Mouse (Mus musculus) forebrain, embryonic 16.5 days (tissue): ENCODE measurements around the gene Rad23b. TPM values are rescaled to one million over a fixed set of nuclear protein-coding genes. Genes with fewer than 3 reads are reported as not detected.

Experiments used
- ATAC-seq: fragments of 200-750 bp; cut with Nextera tagmentation; 2 replicates; pipeline ENCODE4 v1.8.0; 2017; ENCODE audit warnings: mild to moderate bottlenecking, moderate library complexity
- H3K27ac ChIP-seq: fragments of 300-500 bp; sonication (generic); 2 replicates; pipeline ENCODE4 v1.5.1; 2014; ENCODE audit warnings: low read length, control low read depth
- H3K27me3 ChIP-seq: fragments of 300-500 bp; sonication (generic); replicated peaks from 2 replicates; pipeline ENCODE4 v1.6.1; 2014; ENCODE audit warnings: low read length; ENCODE audit not compliant: control insufficient read depth, insufficient read depth
- H3K36me3 ChIP-seq: fragments of 300-500 bp; sonication (generic); 2 replicates; pipeline ENCODE4 v1.6.1; 2014; ENCODE audit not compliant: control insufficient read depth, insufficient read depth
- H3K4me1 ChIP-seq: fragments of 300-500 bp; sonication (generic); replicated peaks from 2 replicates; pipeline ENCODE4 v1.6.1; 2014; ENCODE audit warnings: low read length; ENCODE audit not compliant: control insufficient read depth, insufficient read depth
- H3K4me2 ChIP-seq: fragments of 300-500 bp; sonication (generic); 2 replicates; pipeline ENCODE4 v1.6.1; 2014; ENCODE audit warnings: mild to moderate bottlenecking, low read length, control low read depth
- H3K4me3 ChIP-seq: fragments of 300-500 bp; sonication (generic); replicated peaks from 2 replicates; pipeline ENCODE4 v1.5.1; 2014; ENCODE audit warnings: mild to moderate bottlenecking, low read length, control low read depth
- H3K9ac ChIP-seq: fragments of 300-500 bp; sonication (generic); replicated peaks from 2 replicates; pipeline ENCODE4 v1.6.1; 2014; ENCODE audit warnings: low read depth, low read length, control low read depth
- H3K9me3 ChIP-seq: fragments of 300-500 bp; sonication (generic); 2 replicates; pipeline ENCODE4 v1.6.1; 2016; ENCODE audit warnings: low read length; ENCODE audit not compliant: control insufficient read depth
- WGBS: fragments of 180-500 bp; shearing (Covaris S2); extraction: QIAGEN DNeasy Blood & Tissue Kit; methylation state at CpG from one replicate; pipeline ENCODE4 v1.1.7; 2014; 5-methylcytosine and 5-hydroxymethylcytosine counted together
- polyA plus RNA-seq: library from polyadenylated mRNA; unstranded; fragments of >200 nt; fragmentation: Nextera tagmentation; extraction: Ambion mirVana; gene quantifications from 2 replicates; pipeline ENCODE4 v1.2.1, GENCODE M21; 2015

The Rad23b gene
- polyA plus RNA-seq, 1 experiment from 2014 or later: 80.3 TPM

- no peak overlapping the region for H3K9ac ChIP-seq
- H3K4me2 ChIP-seq: no peak overlapping the region
- H3K9me3 ChIP-seq: no peaks in the 10 kb centered on the region
- ATAC-seq: no peak
- no peak overlapping the region for H3K27ac ChIP-seq
- H3K4me3 ChIP-seq: no peak overlapping the region
- H3K4me1 ChIP-seq: no peaks in the 10 kb centered on the region
- WGBS: 93% methylated on average over 8 of the region's 8 CpGs
- no peaks in the 10 kb centered on the region for H3K36me3 ChIP-seq
- no peaks in the 10 kb centered on the region for H3K27me3 ChIP-seq
These were observed 20.1 kb upstream of the Rad23b start for GRCm38 (mm10) chr4:55329621-55330346.

GRCm38 (mm10) chr4:55335030-55335770, 14.6 kb upstream of the Rad23b start:
- no peak overlapping the region for H3K9ac ChIP-seq
- no peaks in the 10 kb centered on the region for H3K27me3 ChIP-seq
- no peaks in the 10 kb centered on the region for H3K9me3 ChIP-seq
- no peaks in the 10 kb centered on the region for H3K36me3 ChIP-seq
- no peak overlapping the region for H3K4me3 ChIP-seq
- WGBS: 83% methylated on average over 5 of the region's 5 CpGs
- H3K27ac ChIP-seq: no peak overlapping the region
- no peak overlapping the region for H3K4me2 ChIP-seq
- ATAC-seq: no peak
- H3K4me1 ChIP-seq: no peaks in the 10 kb centered on the region

GRCm38 (mm10) chr4:55338905-55339304, 10.9 kb upstream of the Rad23b start:
- Histone ChIP-seq H3K9me3 (no peaks in the 10 kb centered on the region), H3K4me1 (no peaks in the 10 kb centered on the region), H3K36me3 (no peaks in the 10 kb centered on the region), H3K4me2 (no peak overlapping the region), H3K4me3 (no peak overlapping the region), H3K27ac (no peak overlapping the region), H3K27me3 (no peaks in the 10 kb centered on the region), H3K9ac (no peak overlapping the region)
- ATAC-seq: no peak
- WGBS: 78% methylated on average over 1 of the region's 1 CpGs

GRCm38 (mm10) chr4:55339388-55339787, 10.5 kb upstream of the Rad23b start:
- no peaks in the 10 kb centered on the region for H3K36me3 ChIP-seq
- no peak overlapping the region for H3K27ac ChIP-seq
- H3K9ac ChIP-seq: no peak overlapping the region
- ATAC-seq: no peak
- no peaks in the 10 kb centered on the region for H3K4me1 ChIP-seq
- no peaks in the 10 kb centered on the region for H3K9me3 ChIP-seq
- no peak overlapping the region for H3K4me2 ChIP-seq
- 74% methylated on average over 4 of the region's 4 CpGs for WGBS
- no peaks in the 10 kb centered on the region for H3K27me3 ChIP-seq
- no peak overlapping the region for H3K4me3 ChIP-seq

- H3K4me3 ChIP-seq: no peak overlapping the region
- no peaks in the 10 kb centered on the region for H3K36me3 ChIP-seq
- H3K27me3 ChIP-seq: no peaks in the 10 kb centered on the region
- H3K9me3 ChIP-seq: no peaks in the 10 kb centered on the region
- no peak for ATAC-seq
- 88% methylated on average over 1 of the region's 1 CpGs for WGBS
- H3K4me2 ChIP-seq: no peak overlapping the region
- H3K27ac ChIP-seq: no peak overlapping the region
- no peaks in the 10 kb centered on the region for H3K4me1 ChIP-seq
- H3K9ac ChIP-seq: no peak overlapping the region
These were observed 8.0 kb upstream of the Rad23b start for GRCm38 (mm10) chr4:55341797-55342196.

- no peaks in the 10 kb centered on the region for H3K4me1 ChIP-seq
- no peak overlapping the region for H3K4me3 ChIP-seq
- 91% methylated on average over 5 of the region's 5 CpGs for WGBS
- H3K27me3 ChIP-seq: no peaks in the 10 kb centered on the region
- ATAC-seq: no peak
- H3K9me3 ChIP-seq: no peaks in the 10 kb centered on the region
- no peak overlapping the region for H3K9ac ChIP-seq
- no peak overlapping the region for H3K4me2 ChIP-seq
- no peaks in the 10 kb centered on the region for H3K36me3 ChIP-seq
- no peak overlapping the region for H3K27ac ChIP-seq
These were observed 7.2 kb upstream of the Rad23b start for GRCm38 (mm10) chr4:55342602-55343001.

- WGBS: 88% methylated on average over 3 of the region's 3 CpGs
- Histone ChIP-seq H3K9ac (no peak overlapping the region), H3K27ac (no peak overlapping the region), H3K4me1 (no peaks in the 10 kb centered on the region), H3K36me3 (no peaks in the 10 kb centered on the region), H3K4me2 (no peak overlapping the region), H3K27me3 (no peaks in the 10 kb centered on the region), H3K9me3 (no peaks in the 10 kb centered on the region), H3K4me3 (no peak overlapping the region)
- ATAC-seq: no peak
These were observed 6.6 kb upstream of the Rad23b start for GRCm38 (mm10) chr4:55343287-55343686.

- ATAC-seq: peak; percentile 4
- peak overlapping the region; percentile 99 for H3K4me3 ChIP-seq
- H3K4me1 ChIP-seq: peaks cover 17% of the 10 kb centered on the region
- H3K9ac ChIP-seq: peak overlapping the region; percentile 65
- peak overlapping the region; percentile 71 for H3K4me2 ChIP-seq
- H3K27me3 ChIP-seq: no peaks in the 10 kb centered on the region
- WGBS: 10% methylated on average over 12 of the region's 12 CpGs
- H3K9me3 ChIP-seq: no peaks in the 10 kb centered on the region
- H3K27ac ChIP-seq: peak overlapping the region; percentile 91
- H3K36me3 ChIP-seq: no peaks in the 10 kb centered on the region
These were observed 938 bp upstream of the Rad23b start for GRCm38 (mm10) chr4:55348759-55349451.

- H3K4me1 ChIP-seq: peaks cover 22% of the 10 kb centered on the region
- peak overlapping the region; percentile 89 for H3K4me2 ChIP-seq
- no peaks in the 10 kb centered on the region for H3K9me3 ChIP-seq
- under 1% methylated on average over 53 of the region's 66 CpGs for whole genome bisulfite sequencing
- ATAC-seq: peak; percentile 1
- peak overlapping the region; percentile 99 for H3K4me3 ChIP-seq
- H3K27ac ChIP-seq: peak overlapping the region; percentile 89
- H3K36me3 ChIP-seq: no peaks in the 10 kb centered on the region
- H3K27me3 ChIP-seq: no peaks in the 10 kb centered on the region
- H3K9ac ChIP-seq: peak overlapping the region; percentile 96
These were observed 532 bp downstream of the Rad23b start for GRCm38 (mm10) chr4:55350219-55350931.
